Mouse (Mus musculus): ENCODE data around the gene Usp19.

DNA sequence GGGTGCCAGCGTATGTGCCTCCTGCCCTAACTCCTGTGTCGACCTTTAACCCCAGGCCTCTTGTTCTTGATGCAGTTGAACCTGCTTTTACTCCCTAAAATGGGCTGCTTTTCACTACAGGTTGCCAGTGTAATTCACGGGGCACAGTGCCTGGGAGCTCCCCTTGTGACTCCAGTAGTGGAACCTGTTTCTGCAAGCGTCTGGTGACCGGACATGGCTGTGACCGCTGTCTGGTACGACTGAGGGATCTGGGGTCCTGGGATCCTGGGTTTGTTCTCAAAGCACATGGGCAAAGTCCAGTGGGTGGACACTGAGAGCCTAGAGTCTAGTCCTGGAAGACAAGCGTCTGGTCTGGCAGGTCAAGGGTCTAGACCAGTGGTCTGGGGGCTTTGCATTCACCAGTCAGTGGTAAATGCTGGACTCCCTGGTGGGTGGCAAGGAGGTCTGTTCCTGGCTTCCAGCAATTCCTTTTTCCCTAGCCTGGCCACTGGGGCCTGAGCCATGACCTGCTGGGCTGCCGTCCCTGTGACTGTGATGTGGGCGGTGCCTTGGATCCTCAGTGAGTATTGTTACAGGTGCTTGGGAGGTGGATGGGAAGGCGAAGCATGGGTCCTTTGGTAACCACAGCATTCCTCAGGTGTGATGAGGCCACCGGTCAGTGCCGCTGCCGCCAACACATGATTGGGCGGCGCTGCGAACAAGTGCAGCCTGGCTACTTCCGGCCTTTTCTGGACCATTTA lies 7.2 kb upstream of the Usp19 start:
- TF ChIP-seq POLR2A (IDR thresholded peaks at IDR 0.05; ENCODE audit: borderline replicate concordance, extremely low read depth, low read depth, low read length) (no peak), CTCF (IDR thresholded peaks at IDR 0.05; ENCODE audit: insufficient read depth, low read length) (no peak)

Measured in lung, adult 2 months (tissue).